Mouse (Mus musculus) urinary bladder, postnatal 36 days (tissue): ENCODE measurements around the gene Spag16.
"Not testable (repeated sequence)": the region's sequence is repeated elsewhere in the genome, so short reads cannot be mapped to it uniquely, and the experiment has no call there.

Source experiments
- DNase-seq, 2 experiments: peaks; one replicate each; pipeline ENCODE4 v3.0.0; 2022; ENCODE audit warnings: low spot score in 2 of 2, mixed read lengths in 1 of 2

Spag16 gene

DNA sequence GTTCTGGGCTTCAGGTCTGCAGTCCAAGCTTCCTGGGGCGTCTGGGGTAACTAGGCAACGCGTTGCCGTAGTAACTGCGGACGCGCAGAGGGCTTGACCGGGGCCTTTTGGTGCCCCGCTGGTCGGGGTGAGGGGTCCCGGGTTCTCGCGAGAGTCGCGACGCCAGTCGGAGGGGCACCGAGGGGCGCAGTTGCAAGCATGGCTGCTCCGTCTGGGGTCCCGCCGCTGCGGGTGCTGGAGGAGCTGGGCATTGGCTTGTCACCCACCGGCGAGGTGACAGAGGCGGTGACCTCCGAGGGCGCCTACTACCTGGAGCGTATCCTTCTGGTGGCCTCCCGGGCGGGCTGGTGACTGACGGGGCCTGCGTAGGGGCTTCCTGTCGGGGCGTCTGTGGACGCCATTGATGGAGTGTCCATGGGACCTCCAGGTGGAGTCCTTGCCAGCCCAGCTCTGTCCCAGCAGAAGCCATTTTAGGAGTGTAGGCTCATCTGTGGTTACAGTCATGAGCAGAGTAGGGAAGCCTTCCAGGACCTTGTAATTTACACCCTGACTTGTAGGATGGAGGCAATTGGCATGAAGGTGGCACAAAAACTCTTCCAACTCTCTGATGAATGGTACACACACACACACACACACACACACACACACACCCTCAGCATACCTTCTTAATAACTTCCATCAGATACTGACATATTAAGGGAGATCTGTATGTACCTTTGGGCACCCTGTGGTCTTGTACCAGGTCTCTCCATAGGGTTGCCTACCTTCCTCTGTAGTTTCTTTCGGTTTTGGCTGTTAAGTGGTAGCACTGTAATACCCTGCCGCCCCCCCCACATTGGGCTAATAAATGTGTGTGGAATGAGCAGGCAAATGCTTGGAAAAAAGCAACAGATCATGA lies at the start of gene Spag16:
Gene Spag16, plus strand, starts transcription at position 165 of the 898 bp plus-strand sequence.
- DNase-seq, result no peak

DNA sequence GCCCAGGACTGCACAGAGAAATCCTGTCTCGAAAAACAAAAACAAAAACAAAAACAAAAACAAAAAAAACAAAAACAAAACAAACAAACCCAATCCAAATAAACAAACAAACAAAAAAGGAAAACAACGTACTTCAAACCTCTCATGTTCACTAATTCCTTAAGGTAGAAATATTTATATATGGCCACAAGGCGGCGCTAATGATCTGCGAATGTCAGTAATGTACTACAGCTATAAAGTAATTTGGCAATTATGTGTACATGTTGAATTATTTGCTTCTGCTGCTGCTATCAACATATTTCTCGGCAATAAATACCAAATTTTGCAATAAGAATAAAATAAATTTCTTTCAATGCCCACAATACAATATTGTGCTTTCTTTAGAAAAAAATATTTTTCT lies 41.6 kb upstream of the Spag16 start:
- no peak for DNase-seq

- no peak for DNase-seq
These were observed 40.1 kb upstream of the Spag16 start for GRCm38 (mm10) chr1:69786716-69787115.

- DNase-seq, result no peak
These were observed 39.4 kb upstream of the Spag16 start for GRCm38 (mm10) chr1:69787379-69787778.

DNA sequence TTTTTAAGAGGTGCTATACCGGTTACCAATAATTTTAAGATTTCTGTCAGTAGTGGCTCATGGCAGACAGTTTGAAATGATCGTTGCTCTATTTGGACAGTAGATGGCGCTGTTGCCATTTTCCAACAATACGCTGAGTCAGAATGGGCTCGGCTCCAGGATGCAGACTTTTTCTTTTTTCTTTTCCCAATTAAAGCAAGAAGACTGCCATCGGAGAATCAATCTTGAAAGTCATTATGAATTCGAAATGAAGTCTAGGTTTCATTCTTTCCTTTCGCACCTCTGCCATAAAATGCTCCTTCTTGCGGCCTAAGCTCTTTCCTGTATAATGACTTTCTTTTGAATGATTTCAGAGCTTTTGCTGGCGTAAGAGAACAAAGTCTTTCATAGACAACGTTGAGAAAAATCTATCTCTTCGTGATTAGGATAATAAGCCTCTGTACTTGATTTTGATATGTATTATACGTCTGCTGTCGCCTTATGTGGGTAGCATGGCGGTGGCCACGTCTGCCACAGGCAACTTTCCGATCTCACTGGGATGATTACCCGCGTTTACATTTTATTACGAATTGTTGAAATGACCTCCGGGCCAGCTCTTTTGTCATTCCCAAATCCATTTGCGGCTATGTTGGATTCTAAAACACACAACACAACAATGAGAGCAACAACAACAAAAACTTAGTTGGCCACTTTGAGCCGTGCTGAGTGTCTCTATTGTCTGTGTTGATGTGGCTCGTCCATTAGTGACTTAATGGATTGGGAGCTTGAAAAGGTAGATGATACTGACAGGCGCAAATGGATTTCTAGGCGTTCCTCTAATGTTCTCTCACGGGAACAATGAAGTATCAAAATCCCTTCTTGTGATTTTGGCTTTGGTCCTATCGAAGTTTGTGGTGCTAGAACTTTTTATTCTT lies 36.2 kb upstream of the Spag16 start:
- peak; percentile 47 to 52 for DNase-seq

DNA sequence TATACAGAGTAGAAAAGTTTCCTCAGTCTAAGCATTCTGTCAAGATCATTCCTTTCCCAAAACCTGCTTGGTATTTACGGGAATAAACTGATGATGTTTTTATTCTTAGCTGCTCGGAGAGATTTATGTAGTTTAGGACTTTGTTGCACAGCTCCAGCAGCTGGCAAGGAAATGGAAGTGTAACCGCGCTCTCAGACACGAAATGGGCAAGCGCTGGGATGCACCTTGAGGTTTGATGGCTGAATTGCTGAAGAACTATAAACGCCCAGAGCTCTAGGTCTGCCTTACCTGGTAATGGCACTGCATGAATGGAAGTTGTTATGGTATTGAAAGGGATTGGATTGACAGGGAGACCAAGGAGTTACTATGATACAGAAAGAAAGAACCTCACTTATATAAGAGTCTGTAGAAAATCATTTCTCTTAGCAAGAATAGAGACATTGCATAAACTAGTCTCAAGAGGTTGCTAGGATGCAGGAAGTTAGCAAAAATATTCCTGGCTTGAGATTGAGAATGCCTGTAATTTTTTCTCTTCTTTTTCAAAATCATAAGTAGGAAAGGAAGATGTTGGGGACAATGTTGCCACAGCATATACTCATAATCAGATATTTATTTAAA lies 27.7 kb upstream of the Spag16 start:
- no peak for DNase-seq

DNA sequence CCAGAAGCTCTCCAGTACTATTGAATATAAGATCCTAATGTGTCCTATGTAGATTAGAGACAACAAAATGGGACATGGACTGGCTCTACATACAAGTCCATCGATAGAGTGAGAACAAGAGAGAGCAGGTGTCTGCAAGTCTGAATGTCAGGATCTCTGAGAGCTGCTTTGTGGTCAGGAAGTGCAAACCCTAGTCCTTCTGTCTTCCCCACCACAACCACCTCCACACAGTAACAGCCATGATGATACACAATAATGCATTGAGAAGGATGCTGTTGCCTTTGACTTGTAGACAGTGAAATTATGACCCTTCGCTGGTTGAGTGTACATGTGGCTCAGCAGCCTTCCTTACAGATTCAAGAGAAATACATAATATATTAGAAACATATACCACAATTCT lies 16.6 kb upstream of the Spag16 start:
- DNase-seq, result no peak

GRCm38 (mm10) chr1:69825635-69826034 lies 1.1 kb upstream of the Spag16 start:
- DNase-seq, result not testable (repeated sequence)

DNA sequence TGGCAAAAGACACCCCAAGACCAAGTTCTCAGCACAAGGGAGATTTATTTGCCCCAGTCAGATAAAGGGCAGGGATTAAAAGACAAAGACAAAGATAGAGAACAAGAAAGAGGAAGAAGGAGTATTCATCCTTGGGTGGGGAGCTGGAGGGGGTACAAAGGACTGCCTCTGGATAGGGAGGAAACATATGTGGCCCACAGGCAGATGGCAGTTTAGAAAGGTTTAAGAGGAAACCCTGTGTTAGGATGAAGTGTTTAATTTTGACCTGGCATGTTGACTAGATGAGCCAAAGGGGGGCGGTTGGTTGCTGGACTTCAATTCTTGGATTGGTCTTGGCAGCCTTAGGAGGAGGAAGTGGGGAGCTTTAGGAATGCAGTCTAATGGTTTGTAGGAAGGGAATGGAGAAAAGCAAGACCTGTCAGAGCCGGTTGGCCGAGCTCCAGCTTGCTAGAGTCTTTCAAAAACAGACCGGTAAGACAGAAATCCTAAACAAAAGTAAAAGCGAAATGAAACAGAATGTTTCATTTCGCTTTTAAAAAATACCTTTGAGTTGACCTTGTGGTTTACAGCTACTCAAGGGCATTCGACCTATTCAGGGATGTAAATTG lies 2.2 kb downstream of the Spag16 start:
- DNase-seq, result no peak

DNA sequence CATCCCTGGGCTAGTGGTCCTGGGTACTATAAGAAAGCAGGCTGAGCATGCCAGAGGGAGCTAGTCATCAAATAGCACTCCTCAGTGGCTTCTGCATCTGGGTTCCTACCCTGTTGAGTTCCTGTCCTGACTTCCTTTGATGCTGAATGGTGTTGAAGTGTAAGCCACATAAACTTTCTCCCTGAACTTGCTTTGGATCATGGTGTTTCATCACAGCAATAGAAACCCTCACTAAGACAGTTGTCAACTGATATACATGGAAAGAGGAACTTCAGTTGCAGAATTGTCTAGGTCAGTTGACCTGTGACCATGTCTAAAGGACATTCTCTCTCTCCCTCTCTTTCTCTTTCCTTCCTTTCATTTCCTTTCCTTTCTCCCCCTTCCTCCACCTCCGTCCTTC lies 3.8 kb downstream of the Spag16 start:
- DNase-seq, result no peak

DNA sequence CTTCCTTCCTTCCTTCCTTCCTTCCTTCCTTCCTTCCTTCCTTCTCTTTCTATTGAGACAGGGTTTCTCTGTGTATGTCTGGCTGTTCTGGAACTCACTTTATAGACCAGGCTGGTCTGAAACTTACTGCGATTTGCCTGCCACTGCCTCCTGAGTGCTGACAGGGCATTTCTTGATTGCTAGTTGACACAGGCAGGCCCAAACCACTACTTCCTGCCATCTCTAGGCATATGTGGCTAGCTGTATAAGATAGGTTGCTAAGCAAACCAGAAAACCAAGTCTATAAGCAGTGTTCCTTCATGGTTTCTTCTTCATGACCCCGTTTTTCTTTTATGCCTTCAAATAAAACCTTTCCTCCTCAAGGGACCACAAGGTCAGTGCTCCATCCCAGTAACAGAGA lies 4.2 kb downstream of the Spag16 start:
- DNase-seq, result no peak

DNA sequence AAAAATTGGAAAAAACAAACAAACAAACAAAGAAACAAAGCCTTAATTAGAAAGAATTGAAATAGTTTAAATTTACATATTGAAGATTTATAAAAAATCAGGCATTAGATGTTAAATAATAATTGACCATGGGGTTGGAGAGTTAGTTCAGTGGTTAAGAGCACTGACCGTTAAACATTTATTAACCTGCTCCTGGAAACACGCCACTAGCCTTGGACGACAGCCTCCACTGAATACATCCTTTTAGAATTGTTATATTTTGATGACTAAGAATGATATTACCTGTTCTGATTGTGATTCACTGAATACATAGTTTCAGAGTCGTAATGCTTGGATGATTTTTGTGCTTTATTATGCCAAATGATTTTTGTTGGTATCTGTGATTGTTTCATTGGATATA lies 6.7 kb downstream of the Spag16 start:
- not testable (repeated sequence) for DNase-seq

GRCm38 (mm10) chr1:69853436-69853835 lies 26.7 kb downstream of the Spag16 start:
- DNase-seq, result no peak

DNA sequence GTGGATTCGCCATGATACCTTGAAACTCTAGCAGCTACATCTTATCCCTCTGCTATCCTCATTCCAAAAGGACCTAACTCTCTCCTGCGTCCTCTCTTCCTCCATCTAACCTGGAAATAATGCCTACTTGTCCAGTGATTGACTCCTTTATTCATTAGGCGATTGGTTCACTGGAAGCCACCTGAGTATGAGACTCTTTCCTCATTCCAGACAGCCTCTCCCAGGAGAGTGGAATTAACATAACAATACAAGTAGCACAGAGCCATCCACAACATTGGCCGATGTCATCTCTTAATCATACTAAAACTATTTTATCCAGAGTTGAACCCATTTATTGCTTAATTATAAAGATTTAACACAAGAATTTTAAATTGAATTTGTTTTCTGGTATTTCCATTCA lies 41.0 kb downstream of the Spag16 start:
- no peak for DNase-seq

GRCm38 (mm10) chr1:69956606-69957005 lies 129.8 kb downstream of the Spag16 start:
- DNase-seq, result no peak

DNA sequence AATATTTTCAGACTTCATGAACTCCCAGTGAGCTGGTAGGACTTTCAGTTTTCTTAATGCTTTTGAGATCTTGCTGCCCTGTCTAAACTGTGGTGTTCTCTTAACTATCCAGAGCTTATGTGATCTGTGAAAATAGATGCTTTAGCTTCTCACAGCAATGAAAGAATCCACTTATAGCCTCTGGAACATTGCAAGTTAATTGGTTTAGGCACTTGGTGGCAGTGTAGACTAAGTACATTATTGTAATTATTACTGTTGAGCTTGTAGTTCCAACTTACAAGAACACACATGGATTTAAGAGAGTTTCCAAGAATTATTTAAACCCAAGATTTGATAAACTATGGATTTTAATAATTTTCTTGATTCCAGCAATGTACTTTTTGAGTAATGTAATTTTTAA lies 170.1 kb downstream of the Spag16 start:
- no peak for DNase-seq

GRCm38 (mm10) chr1:70012991-70013390 lies 186.2 kb downstream of the Spag16 start:
- DNase-seq, result no peak

GRCm38 (mm10) chr1:70037384-70037783 lies 210.6 kb downstream of the Spag16 start:
- no peak for DNase-seq

DNA sequence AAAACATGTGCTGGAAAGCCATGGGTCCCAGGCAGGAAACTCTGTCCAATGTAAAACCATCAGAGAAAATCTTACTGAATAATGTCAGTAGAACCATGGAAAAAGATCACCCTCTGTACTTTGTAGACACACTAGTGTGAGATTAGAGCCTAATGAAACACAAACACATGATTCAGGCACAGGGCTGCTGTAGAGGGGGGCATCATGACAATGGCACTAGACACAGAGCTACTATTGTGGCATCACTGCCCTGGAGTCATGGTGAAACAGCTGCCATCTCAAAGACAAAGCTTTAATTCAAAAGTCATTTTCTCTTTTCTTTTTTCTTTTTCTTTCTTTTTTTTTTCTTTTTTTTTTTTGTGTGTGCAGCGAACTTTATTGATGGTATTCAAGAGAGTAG lies 240.6 kb downstream of the Spag16 start:
- no peak for DNase-seq

GRCm38 (mm10) chr1:70073440-70073839 lies 246.7 kb downstream of the Spag16 start:
- DNase-seq, result no peak

DNA sequence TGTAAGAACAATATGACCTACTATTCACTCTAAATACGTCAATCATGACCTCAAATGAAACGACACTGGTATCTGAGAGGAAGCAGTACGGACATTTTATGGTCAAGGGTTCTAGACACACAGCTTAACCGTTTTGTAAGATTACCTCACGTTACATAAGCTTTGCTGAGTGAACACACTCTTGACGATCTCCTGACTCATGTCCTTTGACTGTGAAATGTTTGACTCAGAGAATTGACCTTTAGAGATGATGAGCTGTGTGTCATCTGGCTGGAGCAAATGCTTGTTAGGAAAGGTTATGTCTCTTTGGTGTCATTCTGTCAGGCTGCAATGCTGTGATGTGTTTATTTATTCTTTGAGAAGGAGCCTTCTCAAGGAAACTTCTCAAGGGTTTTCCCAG lies 252.0 kb downstream of the Spag16 start:
- no peak for DNase-seq
